Mouse (Mus musculus): Measurements from ENCODE around the gene Vhl. TPM values are rescaled to one million over a fixed set of nuclear protein-coding genes. Genes with fewer than 3 reads are reported as not detected.

Vhl gene
- polyA plus RNA-seq, 1 experiment from 2014 or later: 48.7 TPM

GRCm38 (mm10) chr6:113638302-113639040 is 14.7 kb downstream of the Vhl start, which contains the start of gene Irak2:
Gene Irak2 (plus strand): TSS chr6:113638467.
- Histone ChIP-seq H3K4me3 (ENCODE audit: low read depth, low read length) (peak within 1 kb of the TSS; percentile 51), H3K27ac (replicated peaks; ENCODE audit: low read depth, low read length) (no peak within 1 kb of the TSS), H3K4me2 (ENCODE audit: low read depth, low read length) (peak within 1 kb of the TSS; percentile 63), H3K27me3 (replicated peaks; ENCODE audit: control insufficient read depth, insufficient read depth, low read length) (no peaks in the 10 kb centered on the region), H3K36me3 (ENCODE audit: control insufficient read depth, insufficient read depth, low read length) (0 out of 2 replicates have a peak, but pooled peaks cover 1% of the 10 kb centered on the region), H3K9me3 (ENCODE audit: control insufficient read depth, low read length) (no peaks in the 10 kb centered on the region), H3K9ac (ENCODE audit: low read depth, low read length) (peak within 1 kb of the TSS; percentile 69), H3K4me1 (ENCODE audit: control insufficient read depth, insufficient read depth, low read length) (no peaks in the 10 kb centered on the region)
- WGBS: 8% methylated on average over 33 of the region's 37 CpGs
- peak; percentile 95 for ATAC-seq (ENCODE audit: low read depth)
- peak; percentile 94 for DNase-seq (ENCODE audit: low spot score)

- Histone ChIP-seq H3K4me3 (ENCODE audit: low read depth, low read length) (no peak overlapping the region), H3K27ac (replicated peaks; ENCODE audit: low read depth, low read length) (no peak overlapping the region), H3K27me3 (replicated peaks; ENCODE audit: control insufficient read depth, insufficient read depth, low read length) (no peaks in the 10 kb centered on the region), H3K4me2 (ENCODE audit: low read depth, low read length) (no peak overlapping the region), H3K9ac (ENCODE audit: low read depth, low read length) (no peak overlapping the region), H3K36me3 (ENCODE audit: control insufficient read depth, insufficient read depth, low read length) (no peaks in the 10 kb centered on the region), H3K9me3 (ENCODE audit: control insufficient read depth, low read length) (no peaks in the 10 kb centered on the region), H3K4me1 (ENCODE audit: control insufficient read depth, insufficient read depth, low read length) (no peaks in the 10 kb centered on the region)
- DNase-seq (ENCODE audit: low spot score) (no peak), ATAC-seq (ENCODE audit: low read depth) (no peak)
- WGBS: 77% methylated on average over 4 of the region's 4 CpGs
Measured at GRCm38 (mm10) chr6:113639201-113639600, 15.4 kb downstream of the Vhl start.

- 82% methylated on average over 8 of the region's 8 CpGs for WGBS
- DNase-seq (ENCODE audit: low spot score): no peak
- ATAC-seq (ENCODE audit: low read depth): no peak
- no peaks in the 10 kb centered on the region for H3K27me3 ChIP-seq (replicated peaks; ENCODE audit: control insufficient read depth, insufficient read depth, low read length)
- no peak overlapping the region for H3K27ac ChIP-seq (replicated peaks; ENCODE audit: low read depth, low read length)
- H3K4me3 ChIP-seq (ENCODE audit: low read depth, low read length): no peak overlapping the region
- H3K9ac ChIP-seq (ENCODE audit: low read depth, low read length): no peak overlapping the region
- H3K36me3 ChIP-seq (ENCODE audit: control insufficient read depth, insufficient read depth, low read length): no peaks in the 10 kb centered on the region
- H3K9me3 ChIP-seq (ENCODE audit: control insufficient read depth, low read length): no peaks in the 10 kb centered on the region
- H3K4me2 ChIP-seq (ENCODE audit: low read depth, low read length): no peak overlapping the region
- H3K4me1 ChIP-seq (ENCODE audit: control insufficient read depth, insufficient read depth, low read length): no peaks in the 10 kb centered on the region
Measured at GRCm38 (mm10) chr6:113642605-113643004, 18.8 kb downstream of the Vhl start.

GRCm38 (mm10) chr6:113643021-113643420 is 19.3 kb downstream of the Vhl start:
- H3K9ac ChIP-seq (ENCODE audit: low read depth, low read length): no peak overlapping the region
- no peak overlapping the region for H3K27ac ChIP-seq (replicated peaks; ENCODE audit: low read depth, low read length)
- H3K36me3 ChIP-seq (ENCODE audit: control insufficient read depth, insufficient read depth, low read length): no peaks in the 10 kb centered on the region
- 85% methylated on average over 4 of the region's 4 CpGs for WGBS
- ATAC-seq (ENCODE audit: low read depth): no peak
- H3K4me1 ChIP-seq (ENCODE audit: control insufficient read depth, insufficient read depth, low read length): no peaks in the 10 kb centered on the region
- no peaks in the 10 kb centered on the region for H3K27me3 ChIP-seq (replicated peaks; ENCODE audit: control insufficient read depth, insufficient read depth, low read length)
- no peak overlapping the region for H3K4me3 ChIP-seq (ENCODE audit: low read depth, low read length)
- no peak for DNase-seq (ENCODE audit: low spot score)
- H3K4me2 ChIP-seq (ENCODE audit: low read depth, low read length): no peak overlapping the region
- H3K9me3 ChIP-seq (ENCODE audit: control insufficient read depth, low read length): no peaks in the 10 kb centered on the region

GRCm38 (mm10) chr6:113643967-113644366 is 20.2 kb downstream of the Vhl start:
- Histone ChIP-seq H3K4me2 (ENCODE audit: low read depth, low read length) (no peak overlapping the region), H3K9ac (ENCODE audit: low read depth, low read length) (no peak overlapping the region), H3K27me3 (replicated peaks; ENCODE audit: control insufficient read depth, insufficient read depth, low read length) (no peaks in the 10 kb centered on the region), H3K9me3 (ENCODE audit: control insufficient read depth, low read length) (no peaks in the 10 kb centered on the region), H3K4me1 (ENCODE audit: control insufficient read depth, insufficient read depth, low read length) (no peaks in the 10 kb centered on the region), H3K27ac (replicated peaks; ENCODE audit: low read depth, low read length) (no peak overlapping the region), H3K4me3 (ENCODE audit: low read depth, low read length) (no peak overlapping the region), H3K36me3 (ENCODE audit: control insufficient read depth, insufficient read depth, low read length) (no peaks in the 10 kb centered on the region)
- ATAC-seq (ENCODE audit: low read depth) (no peak), DNase-seq (ENCODE audit: low spot score) (no peak)
- WGBS: 95% methylated on average over 2 of the region's 2 CpGs

- no peaks in the 10 kb centered on the region for H3K9me3 ChIP-seq (ENCODE audit: control insufficient read depth, low read length)
Measured at GRCm38 (mm10) chr6:113644808-113645207, 21.0 kb downstream of the Vhl start.

GRCm38 (mm10) chr6:113649346-113650196 is 25.8 kb downstream of the Vhl start:
- 84% methylated on average over 6 of the region's 7 CpGs for WGBS
- no peak for ATAC-seq (ENCODE audit: low read depth)
- H3K27ac ChIP-seq (replicated peaks; ENCODE audit: low read depth, low read length): no peak overlapping the region
- no peak overlapping the region for H3K4me2 ChIP-seq (ENCODE audit: low read depth, low read length)
- no peaks in the 10 kb centered on the region for H3K27me3 ChIP-seq (replicated peaks; ENCODE audit: control insufficient read depth, insufficient read depth, low read length)
- no peak overlapping the region for H3K9ac ChIP-seq (ENCODE audit: low read depth, low read length)
- no peak overlapping the region for H3K4me3 ChIP-seq (ENCODE audit: low read depth, low read length)
- no peaks in the 10 kb centered on the region for H3K36me3 ChIP-seq (ENCODE audit: control insufficient read depth, insufficient read depth, low read length)
- no peaks in the 10 kb centered on the region for H3K4me1 ChIP-seq (ENCODE audit: control insufficient read depth, insufficient read depth, low read length)
- DNase-seq (ENCODE audit: low spot score): no peak
- H3K9me3 ChIP-seq (ENCODE audit: control insufficient read depth, low read length): no peaks in the 10 kb centered on the region

More at GRCm38 (mm10) chr6:113644808-113645207, 21.0 kb downstream of the Vhl start:
- Histone ChIP-seq H3K4me1 (ENCODE audit: control insufficient read depth, insufficient read depth, low read length) (no peaks in the 10 kb centered on the region), H3K27me3 (replicated peaks; ENCODE audit: control insufficient read depth, insufficient read depth, low read length) (no peaks in the 10 kb centered on the region), H3K27ac (replicated peaks; ENCODE audit: low read depth, low read length) (no peak overlapping the region), H3K4me3 (ENCODE audit: low read depth, low read length) (no peak overlapping the region), H3K36me3 (ENCODE audit: control insufficient read depth, insufficient read depth, low read length) (no peaks in the 10 kb centered on the region), H3K9ac (ENCODE audit: low read depth, low read length) (no peak overlapping the region), H3K4me2 (ENCODE audit: low read depth, low read length) (no peak overlapping the region)
- ATAC-seq (ENCODE audit: low read depth): no peak
- peak; percentile 37 for DNase-seq (ENCODE audit: low spot score)
- 83% methylated on average over 8 of the region's 8 CpGs for WGBS

GRCm38 (mm10) chr6:113650197-113650640 is 26.5 kb downstream of the Vhl start:
- no peaks in the 10 kb centered on the region for H3K27me3 ChIP-seq (replicated peaks; ENCODE audit: control insufficient read depth, insufficient read depth, low read length)
- H3K4me3 ChIP-seq (ENCODE audit: low read depth, low read length): no peak overlapping the region
- H3K4me2 ChIP-seq (ENCODE audit: low read depth, low read length): no peak overlapping the region
- H3K9ac ChIP-seq (ENCODE audit: low read depth, low read length): no peak overlapping the region
- no peaks in the 10 kb centered on the region for H3K9me3 ChIP-seq (ENCODE audit: control insufficient read depth, low read length)
- no peak overlapping the region for H3K27ac ChIP-seq (replicated peaks; ENCODE audit: low read depth, low read length)
- ATAC-seq (ENCODE audit: low read depth) (no peak), DNase-seq (ENCODE audit: low spot score) (no peak)
- 70% methylated on average over 4 of the region's 4 CpGs for WGBS
- no peaks in the 10 kb centered on the region for H3K36me3 ChIP-seq (ENCODE audit: control insufficient read depth, insufficient read depth, low read length)
- H3K4me1 ChIP-seq (ENCODE audit: control insufficient read depth, insufficient read depth, low read length): no peaks in the 10 kb centered on the region

Measured in embryonic facial prominence, embryonic 14.5 days (tissue).